Mouse (Mus musculus): ENCODE results near the gene Sdccag8. TPM values are rescaled to one million over a fixed set of nuclear protein-coding genes. Genes with fewer than 3 reads are reported as not detected.
A peak's percentile ranks its signal among the peaks of the same experiment; 100 is the strongest.

Sdccag8 gene
- total and polyA plus RNA-seq, 2 experiments from 2014 or later = 5.9 to 8.1 TPM

DNA sequence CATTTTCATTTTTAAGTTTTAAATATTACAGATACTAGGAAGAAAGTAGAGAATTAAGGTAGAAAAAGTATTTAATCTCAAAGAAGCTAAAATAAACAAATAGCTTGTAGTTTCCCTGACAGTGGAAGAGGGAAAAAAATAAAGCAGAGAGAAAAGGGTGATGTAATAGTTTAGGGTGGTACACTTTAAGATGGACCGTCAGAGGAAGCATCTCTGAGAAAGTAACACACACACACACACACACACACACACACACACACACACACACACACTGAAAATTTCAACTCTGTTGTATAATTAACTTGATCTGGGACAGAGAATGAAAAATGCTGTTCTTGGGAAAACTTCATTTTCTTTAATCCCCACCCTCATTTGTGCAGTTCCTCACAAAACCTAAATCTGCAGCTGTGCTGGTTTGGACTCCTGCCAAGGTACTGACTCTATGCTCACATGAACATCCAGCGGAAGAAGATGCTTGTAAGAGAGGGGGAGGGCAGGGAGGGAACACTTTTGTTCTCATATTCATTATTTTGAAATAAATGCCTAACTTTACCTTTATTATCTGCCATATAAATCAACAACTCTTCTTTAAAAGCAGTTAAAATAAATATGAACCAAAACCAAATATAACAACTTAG, 13.6 kb upstream of the Sdccag8 start:
- Histone ChIP-seq H3K36me3 (replicated peaks; ENCODE audit: control insufficient read depth, insufficient read depth, low read length) (no peaks in the 10 kb centered on the region), H3K27me3 (ENCODE audit: control insufficient read depth, insufficient read depth, low read length) (no peaks in the 10 kb centered on the region), H3K4me2 (ENCODE audit: low read depth, low read length) (no peak overlapping the region; the same call in 1 of the 2 replicates), H3K4me1 (ENCODE audit: control insufficient read depth, insufficient read depth) (peaks cover 10% of the 10 kb centered on the region), H3K27ac (ENCODE audit: low read depth) (no peak overlapping the region), H3K9me3 (replicated peaks; ENCODE audit: control insufficient read depth, low read length) (no peaks in the 10 kb centered on the region), H3K9ac (replicated peaks; ENCODE audit: low read depth, low read length) (no peak overlapping the region), H3K4me3 (ENCODE audit: low read depth, low read length) (no peak overlapping the region)
- 21% methylated on average over 2 of the region's 2 CpGs for WGBS
- TF ChIP-seq CTCF (IDR thresholded peaks at IDR 0.05; ENCODE audit: low read depth) (no peak), EP300 (IDR thresholded peaks at IDR 0.05; ENCODE audit: low read depth) (no peak)
- ATAC-seq (ENCODE audit: insufficient read depth, low read depth) (no peak), DNase-seq (ENCODE audit: low spot score) (peak; percentile 79)

DNA sequence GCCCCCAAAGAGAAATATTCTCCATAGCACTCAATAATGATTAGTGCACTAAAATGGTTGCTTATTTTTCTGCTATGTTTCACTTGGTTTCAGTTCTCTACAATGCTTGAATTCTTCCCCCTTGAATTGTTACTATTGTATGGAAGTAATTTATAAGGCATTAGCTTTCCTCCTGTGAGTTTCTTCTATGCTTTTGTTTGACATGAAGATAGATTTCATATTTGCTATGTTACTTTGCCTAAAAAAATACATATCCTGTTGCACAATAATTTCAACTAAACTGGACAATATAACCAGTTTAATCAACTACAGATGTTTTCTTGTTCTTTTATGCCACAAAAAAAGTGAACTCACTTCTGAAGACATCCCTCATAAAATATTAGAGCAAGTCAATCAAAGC, 4.3 kb upstream of the Sdccag8 start:
- ATAC-seq (ENCODE audit: insufficient read depth, low read depth) = no peak
- no peak for TF ChIP-seq EP300 (IDR thresholded peaks at IDR 0.05; ENCODE audit: low read depth)
- TF ChIP-seq CTCF (IDR thresholded peaks at IDR 0.05; ENCODE audit: low read depth) = no peak
- peaks cover 17% of the 10 kb centered on the region for H3K4me1 ChIP-seq (ENCODE audit: control insufficient read depth, insufficient read depth)
- no peaks in the 10 kb centered on the region for H3K27me3 ChIP-seq (ENCODE audit: control insufficient read depth, insufficient read depth, low read length)
- no peak overlapping the region for H3K4me2 ChIP-seq (ENCODE audit: low read depth, low read length)
- H3K9me3 ChIP-seq (replicated peaks; ENCODE audit: control insufficient read depth, low read length) = no peaks in the 10 kb centered on the region
- DNase-seq (ENCODE audit: low spot score) = no peak
- no peak overlapping the region for H3K27ac ChIP-seq (ENCODE audit: low read depth)
- no peaks in the 10 kb centered on the region for H3K36me3 ChIP-seq (replicated peaks; ENCODE audit: control insufficient read depth, insufficient read depth, low read length)
- no peak overlapping the region for H3K9ac ChIP-seq (replicated peaks; ENCODE audit: low read depth, low read length)
- no peak overlapping the region for H3K4me3 ChIP-seq (ENCODE audit: low read depth, low read length)

DNA sequence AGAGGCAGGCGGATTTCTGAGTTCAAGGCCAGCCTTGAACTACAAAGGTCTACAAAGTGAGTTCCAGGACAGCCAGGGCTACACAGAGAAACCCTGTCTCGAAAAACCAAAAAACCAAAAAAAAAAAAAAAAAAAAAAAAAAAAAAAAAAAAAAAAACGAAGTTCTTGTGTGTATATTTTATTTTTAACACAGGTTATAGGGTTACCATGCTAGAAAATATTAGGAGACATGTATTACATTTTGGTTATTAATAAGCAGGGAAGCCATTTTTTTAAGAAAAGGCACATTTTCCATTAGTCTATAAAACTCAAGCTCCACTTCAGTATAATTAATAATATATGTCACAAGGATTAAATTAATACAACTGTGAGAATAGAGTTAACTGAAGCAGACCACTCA, 2.6 kb upstream of the Sdccag8 start:
- Histone ChIP-seq H3K9me3 (replicated peaks; ENCODE audit: control insufficient read depth, low read length) (no peaks in the 10 kb centered on the region), H3K4me3 (ENCODE audit: low read depth, low read length) (peak overlapping the region; percentile 99), H3K4me2 (ENCODE audit: low read depth, low read length) (peak overlapping the region; percentile 75), H3K4me1 (ENCODE audit: control insufficient read depth, insufficient read depth) (peaks cover 17% of the 10 kb centered on the region), H3K27ac (ENCODE audit: low read depth) (peak overlapping the region; percentile 95), H3K27me3 (ENCODE audit: control insufficient read depth, insufficient read depth, low read length) (no peaks in the 10 kb centered on the region), H3K36me3 (replicated peaks; ENCODE audit: control insufficient read depth, insufficient read depth, low read length) (no peaks in the 10 kb centered on the region), H3K9ac (replicated peaks; ENCODE audit: low read depth, low read length) (no peak overlapping the region)
- 66% methylated on average over 3 of the region's 3 CpGs for WGBS
- DNase-seq (ENCODE audit: low spot score) (no peak), ATAC-seq (ENCODE audit: insufficient read depth, low read depth) (no peak)
- TF ChIP-seq CTCF (IDR thresholded peaks at IDR 0.05; ENCODE audit: low read depth) (no peak), EP300 (IDR thresholded peaks at IDR 0.05; ENCODE audit: low read depth) (no peak)

DNA sequence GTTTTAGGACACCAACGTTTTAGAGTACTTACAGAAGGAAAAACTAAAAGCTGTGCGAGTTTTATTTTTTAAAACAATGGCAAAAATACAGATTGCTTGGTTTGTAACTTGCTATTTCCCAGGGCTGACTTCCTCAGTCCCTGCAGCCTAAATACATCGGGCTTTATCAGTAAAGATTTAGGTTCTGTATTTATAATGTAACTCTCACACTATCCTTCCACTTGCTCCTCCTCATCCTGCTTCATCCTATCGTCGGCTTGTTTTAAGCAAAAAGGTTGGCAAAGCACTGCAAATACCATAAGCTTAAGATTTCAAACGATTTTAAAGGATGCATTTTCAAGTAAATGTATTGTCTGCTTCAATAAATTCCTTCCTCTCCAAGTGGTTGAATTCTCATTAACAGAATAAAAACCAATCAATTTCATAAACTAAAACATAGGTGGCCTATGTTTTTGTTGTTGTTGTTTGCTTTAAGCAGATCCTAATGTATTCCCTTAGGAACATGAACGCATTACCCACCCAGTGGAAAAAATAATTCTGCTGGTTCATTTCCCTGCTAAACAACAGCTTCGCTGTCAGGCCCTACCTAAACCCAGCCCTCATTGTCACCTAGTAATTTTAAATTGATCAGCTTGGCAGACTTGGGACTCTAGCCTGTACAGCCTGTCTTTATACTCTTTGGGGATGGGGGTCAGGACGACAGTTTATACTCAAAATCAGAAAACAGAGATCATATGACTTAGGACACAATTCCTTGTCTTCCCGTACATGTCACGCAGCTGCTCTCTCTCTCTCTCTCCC, 1.8 kb upstream of the Sdccag8 start:
- Histone ChIP-seq H3K4me3 (ENCODE audit: low read depth, low read length) (peak overlapping the region; percentile 99), H3K9me3 (replicated peaks; ENCODE audit: control insufficient read depth, low read length) (no peaks in the 10 kb centered on the region), H3K27ac (ENCODE audit: low read depth) (peak overlapping the region; percentile 95), H3K4me2 (ENCODE audit: low read depth, low read length) (peak overlapping the region; percentile 75), H3K36me3 (replicated peaks; ENCODE audit: control insufficient read depth, insufficient read depth, low read length) (no peaks in the 10 kb centered on the region), H3K27me3 (ENCODE audit: control insufficient read depth, insufficient read depth, low read length) (no peaks in the 10 kb centered on the region), H3K4me1 (ENCODE audit: control insufficient read depth, insufficient read depth) (peaks cover 12% of the 10 kb centered on the region), H3K9ac (replicated peaks; ENCODE audit: low read depth, low read length) (peak overlapping the region; percentile 95)
- DNase-seq (ENCODE audit: low spot score) = no peak
- 7% methylated on average over 11 of the region's 11 CpGs for WGBS
- no peak for ATAC-seq (ENCODE audit: insufficient read depth, low read depth)
- TF ChIP-seq EP300 (IDR thresholded peaks at IDR 0.05; ENCODE audit: low read depth) (no peak), CTCF (IDR thresholded peaks at IDR 0.05; ENCODE audit: low read depth) (no peak)

DNA sequence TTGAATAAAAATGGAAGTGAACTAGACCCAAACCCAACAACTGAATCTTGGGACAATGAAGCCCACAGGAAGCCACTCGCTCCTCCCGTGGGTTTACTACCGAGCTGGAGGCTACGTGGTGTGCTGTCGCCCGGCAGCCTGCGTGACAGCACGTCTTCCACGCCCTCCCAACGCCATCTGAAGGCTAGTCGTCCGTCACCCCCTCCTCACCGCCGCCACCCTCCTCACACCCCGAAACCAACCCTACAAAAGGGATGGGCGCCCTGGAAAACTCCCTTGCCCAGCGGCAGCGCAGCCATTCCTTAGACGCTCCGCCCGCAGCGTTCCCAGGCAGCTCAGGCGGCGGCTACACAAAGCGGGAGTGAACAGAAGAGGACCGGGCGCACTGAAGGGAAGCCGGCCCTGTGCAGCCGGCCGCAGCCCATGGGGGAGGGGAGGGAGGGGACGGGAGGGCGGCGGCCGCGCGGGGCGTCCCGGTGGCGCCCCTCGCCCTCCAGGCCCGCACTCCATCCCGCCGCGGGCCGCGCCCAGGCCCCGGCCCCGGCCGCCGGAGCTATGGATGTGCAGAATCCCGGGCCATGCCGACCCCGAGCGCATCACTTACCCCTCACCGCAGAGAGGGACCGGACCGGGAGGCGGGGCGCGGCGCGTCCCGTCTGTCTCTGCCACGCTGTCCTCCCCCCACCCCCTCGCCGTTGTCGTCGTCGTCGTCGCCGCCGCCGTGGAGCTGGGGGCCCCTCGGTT, 996 bp upstream of the Sdccag8 start:
- peak; percentile 51 for ATAC-seq (ENCODE audit: insufficient read depth, low read depth)
- WGBS = under 1% methylated on average over 56 of the region's 75 CpGs
- H3K4me3 ChIP-seq (ENCODE audit: low read depth, low read length) = peak overlapping the region; percentile 99

More for the DNA sequence above, 996 bp upstream of the Sdccag8 start:
- H3K4me2 ChIP-seq (ENCODE audit: low read depth, low read length) = peak overlapping the region; percentile 75
- no peaks in the 10 kb centered on the region for H3K9me3 ChIP-seq (replicated peaks; ENCODE audit: control insufficient read depth, low read length)
- H3K27me3 ChIP-seq (ENCODE audit: control insufficient read depth, insufficient read depth, low read length) = no peaks in the 10 kb centered on the region
- peak; percentile 56 for DNase-seq (ENCODE audit: low spot score)
- TF ChIP-seq CTCF (IDR thresholded peaks at IDR 0.05; ENCODE audit: low read depth) (no peak), EP300 (IDR thresholded peaks at IDR 0.05; ENCODE audit: low read depth) (no peak)
- peak overlapping the region; percentile 95 for H3K27ac ChIP-seq (ENCODE audit: low read depth)
- peak overlapping the region; percentile 95 for H3K9ac ChIP-seq (replicated peaks; ENCODE audit: low read depth, low read length)
- H3K36me3 ChIP-seq (replicated peaks; ENCODE audit: control insufficient read depth, insufficient read depth, low read length) = no peaks in the 10 kb centered on the region
- H3K4me1 ChIP-seq (ENCODE audit: control insufficient read depth, insufficient read depth) = peaks cover 15% of the 10 kb centered on the region

Measured in heart, postnatal 0 days (tissue).